Mouse (Mus musculus): ENCODE measurements at regions not wholly inside any gene's neighbourhood (a gene's known extent, or its start where the extent isn't known, plus 50 kb on each side); places are given as distances from the start of the nearest gene placed in this dataset.
"Not testable (repeated sequence)": the region's sequence is repeated elsewhere in the genome, so short reads cannot be mapped to it uniquely, and the experiment has no call there.

DNA sequence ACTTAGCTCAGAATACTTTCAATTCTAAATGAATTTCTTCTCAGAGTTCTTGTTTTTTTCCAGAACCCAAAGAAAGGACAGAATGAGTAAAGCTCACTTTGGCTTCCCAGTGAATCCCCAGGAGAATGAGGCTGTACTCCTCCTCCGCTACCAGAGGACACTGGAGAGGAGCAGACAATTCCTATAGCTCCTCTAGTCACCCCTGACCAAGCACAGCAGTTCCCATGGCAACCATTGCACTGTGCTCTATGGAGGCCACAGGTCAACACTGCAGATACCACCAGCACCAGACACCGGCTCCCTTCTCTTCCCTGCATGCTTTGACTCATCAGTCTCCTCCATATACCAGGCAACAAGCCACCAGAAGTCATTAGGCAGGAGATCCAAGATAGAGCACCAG is 447.6 kb upstream of the Arid1b start:
- no peak for DNase-seq (ENCODE audit: low spot score in 2 of 2)

DNA sequence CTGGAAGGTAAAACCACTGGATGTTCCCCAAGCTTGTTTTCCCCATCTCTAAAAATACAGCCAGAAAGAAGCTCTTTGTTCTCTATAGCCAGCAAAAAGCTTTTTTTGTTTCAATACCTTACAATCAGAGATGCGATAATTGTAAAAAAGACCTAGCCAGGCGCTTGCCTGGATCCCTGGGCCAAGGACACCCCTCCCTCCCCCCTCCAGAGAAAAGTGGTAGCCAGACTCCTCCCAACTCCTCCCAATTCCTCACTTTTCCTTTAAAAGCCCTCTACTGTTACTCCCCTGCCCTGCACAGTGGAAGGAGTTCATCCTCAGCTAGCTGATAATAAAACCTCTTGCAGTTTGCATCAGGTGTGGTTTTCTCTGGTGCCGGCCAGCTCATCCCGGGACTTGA is 441.1 kb upstream of the Arid1b start:
- not testable (repeated sequence) for DNase-seq (ENCODE audit: low spot score in 2 of 2)

DNA sequence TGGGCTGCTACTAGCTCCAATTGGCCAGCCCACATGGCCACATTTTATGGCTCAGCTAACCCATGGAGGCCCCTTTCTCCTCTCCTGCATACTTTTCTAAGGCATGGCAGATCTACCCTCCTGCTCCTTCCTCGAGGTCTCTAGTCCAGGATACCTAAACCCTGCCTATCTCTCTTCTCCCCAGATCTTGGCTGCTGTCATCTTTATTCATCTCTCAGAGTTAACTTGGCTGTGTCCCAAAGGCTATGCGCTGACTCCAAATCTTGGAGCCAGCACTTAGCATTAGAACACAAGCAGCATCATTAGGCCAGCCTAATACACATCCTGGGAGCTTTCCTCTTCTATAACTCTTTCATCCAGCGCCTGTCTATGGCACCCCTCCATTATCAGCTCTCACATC is 430.5 kb upstream of the Arid1b start:
- no peak for DNase-seq (ENCODE audit: low spot score in 2 of 2)

DNA sequence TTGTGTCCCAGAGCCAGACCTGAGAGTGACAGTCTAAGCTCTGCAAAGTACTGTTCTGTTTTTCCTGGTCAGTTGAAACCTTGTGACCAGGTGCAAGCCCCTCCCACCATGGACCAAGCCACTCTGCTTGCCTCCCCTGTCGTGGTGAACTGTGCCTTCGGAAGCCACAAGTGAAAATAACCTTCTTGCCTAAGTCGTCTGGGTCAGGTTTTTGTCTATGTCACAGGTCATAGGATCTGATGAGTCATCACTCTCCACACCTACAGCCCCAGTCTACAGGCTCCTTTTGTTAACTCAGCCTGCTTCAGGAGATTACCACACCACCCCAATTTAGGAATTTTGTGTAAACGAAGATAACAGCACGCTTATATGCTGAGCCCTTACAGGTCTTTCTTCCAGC is 417.2 kb upstream of the Arid1b start:
- DNase-seq (ENCODE audit: low spot score in 2 of 2) = no peak

DNA sequence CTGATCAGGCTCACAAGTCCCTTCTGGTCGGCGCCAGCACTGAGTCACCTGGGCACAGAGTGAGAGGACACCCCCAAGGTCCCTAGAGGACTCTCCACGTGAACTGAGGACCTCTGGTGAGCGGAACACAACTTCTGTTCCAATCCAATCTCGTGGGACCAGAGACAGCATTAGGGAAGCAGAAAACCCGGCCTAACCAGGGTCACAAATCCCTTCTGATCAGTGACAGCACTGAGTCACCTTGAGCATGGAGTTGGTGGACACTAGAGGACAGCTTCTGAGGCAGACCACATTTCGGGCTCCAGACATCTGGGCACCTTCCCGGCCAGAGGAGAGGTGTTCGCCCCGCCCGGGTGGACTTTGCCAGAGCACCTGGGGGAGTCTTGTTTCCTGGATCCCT is 412.3 kb upstream of the Arid1b start:
- DNase-seq (ENCODE audit: low spot score in 2 of 2) = no peak

DNA sequence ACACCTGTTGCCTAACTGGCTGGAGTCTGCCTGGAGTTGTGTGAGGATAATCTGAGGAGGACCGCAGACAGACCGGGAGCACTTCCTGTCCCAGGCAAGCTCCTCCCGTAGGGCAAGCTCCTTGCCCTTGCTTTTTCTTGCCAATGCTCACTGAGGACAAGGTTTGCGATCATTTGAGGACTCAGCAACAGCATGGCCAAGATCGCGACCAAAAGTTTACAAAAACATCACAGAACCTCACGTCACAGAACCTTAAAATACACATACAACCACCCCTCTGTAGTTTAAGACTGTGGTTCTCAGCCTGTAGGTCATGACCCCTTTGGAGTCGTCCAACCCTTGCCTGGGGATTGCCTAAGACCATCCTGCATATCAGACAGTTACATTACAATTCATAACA is 383.7 kb upstream of the Arid1b start:
- DNase-seq (ENCODE audit: low spot score in 2 of 2) = no peak

DNA sequence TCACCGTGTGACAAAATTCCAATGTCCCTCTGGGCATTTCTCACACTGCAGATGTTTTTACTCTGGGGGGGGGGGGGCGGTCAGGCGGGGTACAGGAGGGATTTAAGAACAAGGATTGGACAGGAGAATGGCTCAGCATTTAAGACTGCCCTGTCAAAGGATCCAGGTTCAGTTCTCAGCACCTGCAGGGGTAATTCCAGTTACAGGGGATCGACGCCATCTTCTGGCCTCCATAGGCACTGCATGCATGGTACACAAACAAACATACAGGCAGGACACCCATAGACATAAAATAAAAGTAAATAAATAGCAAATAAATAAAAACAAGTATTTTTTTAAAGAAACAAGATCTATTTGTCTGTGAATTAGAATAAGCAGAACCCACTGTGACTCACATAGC is 383.1 kb upstream of the Arid1b start:
- DNase-seq (ENCODE audit: low spot score in 2 of 2) = no peak

DNA sequence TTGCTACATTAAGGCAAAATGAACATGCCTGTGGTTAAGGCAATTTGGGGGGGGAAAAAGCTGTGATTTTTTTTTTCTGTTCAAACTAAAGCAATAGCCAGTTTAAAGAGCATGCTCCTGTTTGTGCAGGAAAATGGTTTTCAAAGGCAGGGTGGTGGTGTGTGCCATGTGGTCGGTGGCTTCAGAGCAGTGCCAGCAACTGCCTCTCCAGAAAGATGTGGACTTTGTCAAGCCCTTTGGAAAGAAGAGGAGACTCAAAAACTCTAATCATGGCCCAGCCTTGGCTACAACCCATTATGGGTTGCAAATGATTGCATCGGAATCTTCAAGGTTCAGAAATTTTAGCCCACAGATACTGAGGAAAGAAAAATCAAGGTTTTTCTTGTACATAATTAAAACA is 382.4 kb upstream of the Arid1b start:
- no peak for DNase-seq (ENCODE audit: low spot score in 2 of 2)

DNA sequence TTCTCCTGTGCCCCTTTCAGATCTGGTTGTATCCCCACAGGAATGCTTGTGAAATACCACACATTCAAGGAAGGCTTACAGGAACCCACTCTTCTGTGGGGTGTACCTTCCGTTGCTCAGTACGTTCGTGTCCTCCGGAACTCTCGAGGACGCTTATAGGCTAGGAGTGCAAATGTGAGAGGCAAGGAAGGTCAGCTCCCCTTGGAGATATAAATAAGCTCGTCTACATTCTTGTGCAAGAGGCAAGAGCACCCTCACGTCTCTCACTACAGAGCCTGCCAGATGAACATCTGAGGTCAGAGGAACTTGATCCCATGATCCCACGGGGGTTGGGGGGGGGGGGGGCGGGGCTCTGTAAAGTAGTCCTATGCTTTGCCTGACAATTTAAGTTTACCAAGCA is 382.0 kb upstream of the Arid1b start:
- no peak for DNase-seq (ENCODE audit: low spot score in 2 of 2)

DNA sequence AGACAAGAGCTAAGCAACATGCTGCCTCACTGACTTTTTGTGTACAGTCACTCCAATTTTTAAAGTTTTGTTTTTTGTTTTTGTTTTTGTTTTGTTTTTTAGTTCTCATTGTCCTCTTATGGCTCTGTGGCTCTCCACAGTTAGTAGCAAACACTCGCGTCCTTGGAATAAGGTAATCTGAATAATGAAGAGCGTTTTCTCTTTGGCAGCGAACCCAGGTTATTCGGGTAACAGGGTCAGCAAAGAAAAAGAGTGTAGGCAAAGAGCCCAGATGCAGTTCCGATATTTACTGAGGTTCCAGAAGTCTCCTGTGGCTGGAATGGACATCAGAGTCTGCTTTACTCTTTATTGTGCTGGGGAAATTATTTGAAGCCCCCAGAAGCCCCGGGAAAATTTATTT is 381.4 kb upstream of the Arid1b start:
- no peak for DNase-seq (ENCODE audit: low spot score in 2 of 2)

DNA sequence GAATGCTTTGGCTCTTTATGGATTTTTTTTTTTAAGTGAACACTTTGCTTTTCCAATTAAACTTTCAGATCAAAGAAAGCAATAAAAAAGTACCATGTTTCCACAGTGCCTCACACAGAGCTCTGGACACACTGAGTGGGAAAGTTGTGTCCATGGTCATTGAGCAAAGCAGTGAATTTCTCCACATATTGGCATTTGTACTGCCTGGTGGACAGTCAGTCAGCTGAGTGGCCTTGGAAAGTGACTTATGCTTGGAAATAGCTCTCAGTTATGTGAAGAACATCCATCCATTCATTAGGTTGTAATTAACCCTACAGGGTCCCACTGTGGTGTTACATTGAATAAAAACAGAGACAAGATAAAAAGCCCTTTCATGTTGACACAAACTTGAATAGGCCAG is 373.8 kb upstream of the Arid1b start:
- DNase-seq (ENCODE audit: low spot score in 2 of 2) = no peak

DNA sequence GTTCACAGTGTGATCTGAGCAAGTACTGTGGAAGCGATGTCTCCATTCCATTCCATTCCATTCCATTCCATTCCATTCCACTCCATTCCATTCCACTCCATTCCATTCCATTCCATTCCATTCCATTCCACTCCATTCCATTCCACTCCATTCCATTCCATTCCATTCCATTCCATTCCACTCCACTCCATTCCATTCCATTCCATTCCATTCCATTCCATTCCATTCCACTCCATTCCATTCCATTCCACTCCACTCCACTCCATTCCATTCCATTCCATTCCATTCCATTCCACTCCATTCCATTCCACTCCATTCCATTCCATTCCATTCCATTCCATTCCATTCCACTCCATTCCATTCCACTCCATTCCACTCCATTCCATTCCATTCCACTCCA is 368.0 kb upstream of the Arid1b start:
- DNase-seq (ENCODE audit: low spot score in 2 of 2) = not testable (repeated sequence)

DNA sequence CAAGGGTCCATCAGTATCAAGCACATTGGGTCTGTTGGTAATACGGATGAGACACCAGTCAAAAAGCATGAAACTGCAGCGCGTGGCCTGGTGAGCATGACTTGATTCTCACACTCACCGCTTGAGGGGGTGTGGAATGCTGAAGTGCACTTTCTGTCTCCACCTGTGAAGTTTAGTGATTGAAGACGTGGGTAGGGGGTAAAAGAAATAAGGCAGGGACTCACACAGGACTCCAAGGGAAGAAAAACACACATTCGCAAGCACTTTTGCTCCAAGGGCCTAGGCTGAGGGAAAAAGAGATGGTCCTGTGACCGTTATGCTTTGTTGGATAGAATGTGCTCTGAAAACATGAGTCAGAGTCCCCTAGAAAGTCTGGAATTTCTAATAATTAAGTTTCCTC is 366.6 kb upstream of the Arid1b start:
- no peak for DNase-seq (ENCODE audit: low spot score in 2 of 2)

DNA sequence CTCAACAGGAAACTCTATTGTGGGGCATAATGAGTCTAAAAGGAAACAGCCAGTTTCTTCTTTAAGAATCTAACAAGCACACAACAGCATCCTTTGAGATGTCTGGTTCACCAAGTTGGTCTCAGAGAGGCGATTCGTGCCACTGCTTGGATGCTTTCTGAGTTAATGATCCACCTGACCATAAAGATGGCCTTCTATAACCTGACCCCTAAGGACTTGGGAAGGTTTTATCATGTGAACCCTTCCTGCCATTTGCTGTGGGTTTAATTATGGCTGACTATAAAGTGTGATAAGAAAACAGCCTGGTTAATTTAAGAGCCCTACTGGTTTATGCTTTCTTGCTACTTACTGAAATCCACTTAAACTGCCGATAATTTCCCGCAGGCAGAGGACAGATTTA is 363.0 kb upstream of the Arid1b start:
- no peak for DNase-seq (ENCODE audit: low spot score in 2 of 2)

DNA sequence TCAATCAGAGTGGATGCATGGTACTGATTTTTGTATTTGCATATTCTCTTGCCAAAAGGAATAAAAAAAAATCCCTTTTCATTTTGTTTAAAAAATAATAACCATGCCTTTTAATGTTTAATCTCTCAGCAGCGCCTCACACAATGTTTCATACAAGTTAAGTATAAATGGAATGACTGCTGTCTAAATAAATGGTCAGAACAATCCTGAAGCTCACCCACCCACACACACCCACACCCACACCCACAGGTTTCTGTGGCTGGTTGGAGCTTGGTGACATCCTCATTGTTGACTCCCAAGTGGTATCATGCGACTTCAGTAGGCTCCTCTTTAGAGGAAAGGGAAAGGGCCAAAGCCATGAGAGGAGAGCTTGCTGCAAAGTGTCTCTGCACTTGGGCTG is 361.6 kb upstream of the Arid1b start:
- no peak for DNase-seq (ENCODE audit: low spot score in 2 of 2)

DNA sequence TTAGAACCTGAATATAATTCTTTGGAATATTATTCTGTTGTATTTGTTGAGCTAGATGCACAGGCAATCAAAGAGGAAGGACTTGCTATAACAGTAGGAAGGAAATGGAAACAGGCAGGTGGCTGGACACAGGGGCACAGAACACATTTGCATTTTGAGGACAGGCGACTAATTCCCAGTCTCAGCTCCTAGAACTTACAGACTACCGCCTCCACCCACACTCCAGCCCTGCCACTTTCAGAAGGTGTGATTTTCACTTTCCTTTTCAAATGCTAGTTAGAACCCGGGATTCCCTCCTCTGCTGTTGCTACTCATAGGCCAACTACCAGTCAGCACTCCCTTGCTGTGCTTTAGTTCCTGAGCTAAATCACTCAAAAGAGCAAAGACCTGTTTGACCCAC is 360.4 kb upstream of the Arid1b start:
- no peak for DNase-seq (ENCODE audit: low spot score in 2 of 2)

DNA sequence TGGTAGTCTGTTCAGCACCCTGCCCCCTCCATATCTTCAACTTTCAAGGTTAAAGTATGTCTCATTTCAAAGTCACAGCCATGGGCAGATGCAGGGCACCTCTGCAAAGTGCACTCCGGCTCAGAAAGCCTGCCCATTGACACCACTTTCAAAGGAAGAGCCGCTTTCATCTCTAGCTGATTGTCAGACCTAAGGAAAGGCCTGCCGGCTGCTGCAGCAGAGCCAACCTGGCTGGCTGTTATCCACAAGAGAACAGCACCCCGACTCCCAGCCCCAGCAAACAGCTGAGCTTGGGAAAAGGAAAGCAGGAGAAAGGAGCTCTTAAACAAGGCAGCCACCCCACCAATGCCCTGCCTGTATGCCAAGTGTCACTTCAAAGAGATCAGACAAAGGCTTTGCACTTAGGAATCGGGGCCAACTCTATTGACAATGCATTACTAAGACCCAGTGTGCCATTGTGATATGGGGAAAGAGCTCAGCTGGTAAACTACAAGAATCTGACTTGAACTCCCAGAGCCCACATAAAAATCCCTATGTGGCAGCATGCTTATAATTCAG is 357.3 kb upstream of the Arid1b start:
- no peak for DNase-seq (ENCODE audit: low spot score in 2 of 2)

DNA sequence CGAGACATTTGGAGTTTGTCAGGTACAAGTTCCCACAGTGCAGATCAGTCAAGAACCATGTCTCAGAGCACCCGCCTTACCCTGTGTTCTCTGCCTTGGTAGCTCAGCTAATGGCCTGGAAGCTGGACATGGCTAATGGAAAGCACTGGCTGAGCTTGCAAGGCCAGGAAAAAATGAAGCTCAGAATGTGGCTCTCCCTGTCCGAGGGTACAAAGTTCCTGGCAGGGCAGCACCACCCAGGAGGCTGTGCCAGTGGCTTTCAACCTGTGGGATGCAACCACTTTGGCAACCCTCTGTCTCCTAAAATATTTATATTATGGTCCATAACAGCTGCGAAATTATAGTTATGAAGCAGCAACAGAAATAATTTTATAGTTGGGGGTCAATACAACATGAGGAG is 354.6 kb upstream of the Arid1b start:
- no peak for DNase-seq (ENCODE audit: low spot score in 2 of 2)

DNA sequence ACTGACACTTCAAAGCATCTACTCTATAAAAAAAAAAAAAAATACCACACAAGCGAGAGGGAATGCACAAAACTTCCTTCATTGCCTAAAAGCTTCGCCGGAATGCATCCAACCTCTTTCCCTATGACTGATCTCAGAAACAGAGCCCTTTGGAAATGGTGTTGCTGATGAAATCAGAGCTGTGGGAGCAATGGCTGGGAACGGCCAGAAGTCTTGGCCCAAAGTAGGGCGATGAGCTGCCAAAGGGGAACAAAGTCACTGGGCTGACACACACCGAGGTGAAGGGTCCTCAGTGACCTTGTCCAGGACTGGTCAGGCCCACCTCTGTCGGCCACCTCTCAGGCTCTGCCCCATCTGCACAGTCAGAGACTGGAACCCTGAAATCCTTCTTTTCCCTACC is 353.6 kb upstream of the Arid1b start:
- no peak for DNase-seq (ENCODE audit: low spot score in 2 of 2)

DNA sequence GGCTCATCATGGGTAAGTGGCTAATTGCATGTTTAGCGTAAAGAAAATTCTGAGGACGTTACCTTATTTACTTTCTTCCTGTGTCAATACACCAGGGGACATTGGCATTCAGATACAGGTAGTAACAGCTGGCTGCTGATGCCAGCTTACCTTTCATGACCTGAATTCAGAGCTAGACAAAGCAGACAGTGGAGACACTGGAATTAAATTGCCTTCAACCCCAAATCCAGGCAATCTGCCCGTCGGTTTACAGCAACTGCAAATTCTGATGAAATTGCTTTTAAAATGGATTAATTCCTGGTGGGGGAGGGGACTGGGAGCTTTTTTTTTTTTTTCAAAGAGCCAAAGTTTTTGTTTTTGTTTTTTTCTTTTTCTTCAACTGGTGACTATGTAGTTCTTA is 353.0 kb upstream of the Arid1b start:
- DNase-seq (ENCODE audit: low spot score in 2 of 2) = no peak

DNA sequence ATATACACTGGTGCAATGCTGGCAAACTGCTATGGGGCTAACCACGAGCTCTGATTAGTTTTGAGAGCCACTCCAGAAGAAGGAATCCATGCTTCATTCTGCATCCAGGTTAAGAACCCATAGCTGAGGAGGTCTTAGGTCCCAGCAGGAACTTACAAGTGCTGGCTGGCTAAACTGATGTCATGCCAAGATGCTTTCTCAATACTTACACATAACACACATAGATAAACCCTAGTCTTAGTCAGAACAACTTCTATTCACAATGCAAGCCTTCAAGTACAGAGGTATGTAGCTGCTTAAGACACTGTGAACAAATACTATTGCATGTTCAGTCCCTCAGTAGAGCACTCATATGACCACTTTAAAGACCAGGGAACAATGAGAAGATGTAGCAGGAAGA is 352.1 kb upstream of the Arid1b start:
- DNase-seq (ENCODE audit: low spot score in 2 of 2) = no peak

DNA sequence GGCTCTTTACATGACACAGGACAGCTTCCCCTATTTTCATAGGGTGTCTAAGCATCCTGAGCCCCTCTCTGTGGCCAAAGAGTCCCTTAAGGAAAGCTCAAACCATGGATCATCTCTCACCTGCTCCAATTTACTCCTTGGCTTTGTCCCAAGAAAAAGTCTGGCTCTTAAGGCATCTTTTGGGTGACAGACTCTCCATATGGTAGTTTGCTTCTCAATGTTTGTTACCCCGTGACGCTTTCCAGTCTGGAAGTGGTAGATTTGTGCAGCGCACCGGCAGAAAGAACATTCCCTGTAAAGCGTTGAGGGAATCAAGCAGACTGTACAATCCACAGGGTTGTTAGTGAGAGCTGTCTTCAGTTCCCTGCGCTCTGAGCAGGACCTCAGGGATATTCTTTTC is 350.8 kb upstream of the Arid1b start:
- no peak for DNase-seq (ENCODE audit: low spot score in 2 of 2)

DNA sequence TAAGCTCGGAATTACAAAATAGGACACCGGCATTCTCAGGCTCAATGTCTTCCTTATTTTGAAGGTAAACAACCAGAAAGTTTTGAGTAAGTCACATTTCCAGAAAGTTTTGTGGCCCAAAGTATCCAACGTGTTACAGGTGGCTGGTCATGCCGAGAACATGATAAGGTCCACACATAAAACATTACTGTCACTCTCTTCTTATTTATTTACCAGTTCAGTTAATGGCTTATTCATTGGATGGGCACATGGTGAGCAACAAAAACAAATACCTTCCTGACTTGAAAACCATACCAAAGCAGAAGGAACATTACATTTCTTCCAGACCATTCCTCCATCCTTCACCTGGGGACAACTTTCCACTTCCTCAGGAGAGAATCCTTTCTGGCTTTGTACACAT is 345.5 kb upstream of the Arid1b start:
- no peak for DNase-seq (ENCODE audit: low spot score in 2 of 2)

DNA sequence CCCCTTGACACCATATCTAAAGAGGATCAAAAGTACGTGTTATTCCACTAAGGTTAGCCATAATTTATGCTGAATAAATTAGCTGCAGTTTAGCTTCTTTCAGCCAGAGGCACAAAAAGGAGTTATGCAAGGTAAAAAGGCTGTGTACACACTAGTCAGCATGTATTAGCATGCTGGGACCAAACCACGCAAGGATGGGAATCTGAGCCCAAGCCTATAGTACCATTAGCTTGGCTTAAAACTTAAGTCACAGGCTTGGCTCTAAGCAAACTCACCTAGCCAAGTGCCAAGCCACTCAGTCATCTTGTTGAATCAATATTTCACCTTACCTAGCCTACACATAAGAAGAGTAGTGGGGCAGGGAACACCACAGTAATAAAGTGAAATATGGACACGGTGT is 339.9 kb upstream of the Arid1b start:
- no peak for DNase-seq (ENCODE audit: low spot score in 2 of 2)

DNA sequence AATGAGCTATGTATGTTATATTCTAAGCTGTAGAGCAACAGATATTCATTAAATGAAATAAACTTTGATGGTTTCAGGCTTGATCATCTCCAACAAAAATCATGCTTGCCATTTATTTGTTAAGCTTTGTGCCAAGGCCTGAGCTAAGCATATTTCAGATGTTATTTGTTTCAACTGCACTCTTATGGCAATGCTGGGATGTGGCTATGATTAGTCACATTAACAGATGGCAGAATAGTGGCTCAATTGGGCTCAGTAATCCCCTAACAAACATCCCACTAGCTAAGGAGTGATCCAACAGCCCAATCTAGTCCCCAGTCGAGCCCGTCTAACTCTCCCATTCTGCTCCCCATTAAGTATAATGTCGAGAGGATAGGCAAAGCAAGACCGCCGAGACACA is 332.1 kb upstream of the Arid1b start:
- no peak for DNase-seq (ENCODE audit: low spot score in 2 of 2)
